Mouse (Mus musculus): ENCODE results near the gene Smlr1.

Gene Smlr1

GRCm38 (mm10) chr10:25488456-25488855 is 47.6 kb downstream of the Smlr1 start:
- peak; percentile 90 for DNase-seq

- DNase-seq, result no peak
Measured at GRCm38 (mm10) chr10:25482791-25483190, 53.3 kb downstream of the Smlr1 start.

- DNase-seq, result no peak
Measured at GRCm38 (mm10) chr10:25479716-25480115, 56.4 kb downstream of the Smlr1 start.

Measured in lung, postnatal 36 days (tissue).